Mouse (Mus musculus): ENCODE measurements around the gene Zfp142. TPM values are rescaled to one million over a fixed set of nuclear protein-coding genes. Genes with fewer than 3 reads are reported as not detected.

The Zfp142 gene
- 7.0 and 8.7 TPM in 2 replicates for polyA plus RNA-seq (2015; fragmentation: Nextera tagmentation; extraction: Ambion mirVana)

DNA sequence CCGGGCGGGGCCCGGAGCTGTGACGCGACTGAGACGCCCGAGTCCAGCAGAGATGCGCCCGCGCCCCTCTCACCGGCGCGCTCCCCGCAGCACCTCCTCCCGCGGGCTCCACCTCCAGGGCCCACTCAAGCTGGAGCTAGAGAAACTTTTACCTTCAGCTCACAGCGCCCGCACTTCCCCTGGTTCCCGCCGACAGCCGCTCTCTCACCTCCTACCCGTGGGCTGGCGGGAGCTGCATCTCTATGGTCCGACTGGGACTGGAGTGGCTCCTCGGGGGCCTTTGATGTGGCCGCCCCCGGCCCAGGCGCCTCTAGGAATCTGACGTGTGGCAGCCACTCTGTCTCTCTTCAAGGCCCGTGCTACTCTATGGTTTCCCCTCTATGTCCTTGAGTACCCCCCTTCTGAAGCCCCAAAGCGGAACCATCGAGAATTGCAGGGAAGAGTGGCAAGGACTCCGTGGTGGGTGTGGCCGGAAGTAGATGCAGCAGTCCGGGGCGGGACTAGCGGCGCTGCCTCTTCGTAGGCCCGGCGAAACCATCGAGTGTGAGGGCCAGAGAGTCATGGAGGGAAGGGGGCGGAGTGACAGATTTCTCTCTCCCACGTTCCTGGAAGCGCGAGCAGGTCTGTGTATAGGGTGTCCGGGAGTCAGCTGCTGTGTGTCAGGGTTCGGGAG lies at the start of gene Zfp142, which contains the start of gene Bcs1l:
Zfp142 (minus strand) TSS at position 474 of the 673 bp plus-strand sequence.
Bcs1l (plus strand) TSS at position 517 of the 673 bp plus-strand sequence.
- ATAC-seq (ENCODE audit: low FRiP score, low TSS enrichment), result peak; percentile 99
- peaks cover 20% of the 10 kb centered on the region for H3K4me1 ChIP-seq (ENCODE audit: insufficient read depth, low read length)
- under 1% methylated on average over 45 of the region's 48 CpGs for WGBS
- peak within 1 kb of the TSS; percentile 87 for H3K9ac ChIP-seq (replicated peaks; ENCODE audit: low read length)
- H3K27me3 ChIP-seq (ENCODE audit: insufficient read depth, low read length), result no peaks in the 10 kb centered on the region
- H3K36me3 ChIP-seq (ENCODE audit: insufficient read depth, low read length), result peaks cover 31% of the 10 kb centered on the region
- H3K9me3 ChIP-seq (ENCODE audit: low read length), result no peaks in the 10 kb centered on the region
- peak within 1 kb of the TSS; percentile 89 for H3K4me2 ChIP-seq (replicated peaks; ENCODE audit: low read depth, low read length)
- H3K4me3 ChIP-seq (ENCODE audit: low read length), result peak within 1 kb of the TSS; percentile 88
- H3K27ac ChIP-seq (ENCODE audit: low read length), result peak within 1 kb of the TSS; percentile 90

DNA sequence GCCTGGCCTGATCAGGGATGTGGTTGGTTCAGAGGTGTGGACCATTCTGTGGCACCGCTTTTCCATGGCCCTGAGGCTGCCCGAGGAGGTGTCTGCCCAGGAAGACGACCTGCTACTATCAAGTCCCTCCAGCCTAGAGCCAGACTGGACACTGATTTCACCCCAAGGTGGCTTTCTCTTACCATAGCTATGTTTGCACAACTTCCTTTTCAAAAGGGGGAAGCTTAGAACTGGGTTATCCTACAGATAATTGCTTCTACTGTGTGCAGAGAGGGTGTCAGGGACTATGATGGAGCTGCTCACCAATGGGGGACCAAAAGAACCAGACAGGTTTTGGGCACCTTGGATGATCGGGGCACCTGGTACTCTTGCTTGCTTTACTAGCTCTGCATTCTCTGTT lies 44.7 kb upstream of the Zfp142 start:
- H3K9ac ChIP-seq (replicated peaks; ENCODE audit: low read length), result no peak overlapping the region
- no peak overlapping the region for H3K4me3 ChIP-seq (ENCODE audit: low read length)
- no peak for ATAC-seq (ENCODE audit: low FRiP score, low TSS enrichment)
- no peak overlapping the region for H3K27ac ChIP-seq (ENCODE audit: low read length)
- H3K36me3 ChIP-seq (ENCODE audit: insufficient read depth, low read length), result 0 out of 2 replicates have a peak, but pooled peaks cover 6% of the 10 kb centered on the region
- no peak overlapping the region for H3K4me2 ChIP-seq (replicated peaks; ENCODE audit: low read depth, low read length)
- H3K4me1 ChIP-seq (ENCODE audit: insufficient read depth, low read length), result no peaks in the 10 kb centered on the region
- H3K27me3 ChIP-seq (ENCODE audit: insufficient read depth, low read length), result no peaks in the 10 kb centered on the region
- no peaks in the 10 kb centered on the region for H3K9me3 ChIP-seq (ENCODE audit: low read length)
- WGBS, result 79% methylated on average over 4 of the region's 4 CpGs

GRCm38 (mm10) chr1:74628001-74628400 lies 40.0 kb upstream of the Zfp142 start:
- Histone ChIP-seq H3K27me3 (ENCODE audit: insufficient read depth, low read length) (no peaks in the 10 kb centered on the region), H3K9ac (replicated peaks; ENCODE audit: low read length) (no peak overlapping the region), H3K27ac (ENCODE audit: low read length) (no peak overlapping the region), H3K36me3 (ENCODE audit: insufficient read depth, low read length) (0 out of 2 replicates have a peak, but pooled peaks cover 3% of the 10 kb centered on the region), H3K4me3 (ENCODE audit: low read length) (no peak overlapping the region), H3K4me1 (ENCODE audit: insufficient read depth, low read length) (no peaks in the 10 kb centered on the region), H3K4me2 (replicated peaks; ENCODE audit: low read depth, low read length) (no peak overlapping the region), H3K9me3 (ENCODE audit: low read length) (no peaks in the 10 kb centered on the region)
- ATAC-seq (ENCODE audit: low FRiP score, low TSS enrichment), result no peak
- 45% methylated on average over 7 of the region's 7 CpGs for WGBS

- Histone ChIP-seq H3K4me1 (ENCODE audit: insufficient read depth, low read length) (no peaks in the 10 kb centered on the region), H3K4me2 (replicated peaks; ENCODE audit: low read depth, low read length) (no peak overlapping the region), H3K9ac (replicated peaks; ENCODE audit: low read length) (no peak overlapping the region), H3K27me3 (ENCODE audit: insufficient read depth, low read length) (no peaks in the 10 kb centered on the region), H3K9me3 (ENCODE audit: low read length) (no peaks in the 10 kb centered on the region), H3K4me3 (ENCODE audit: low read length) (no peak overlapping the region), H3K27ac (ENCODE audit: low read length) (no peak overlapping the region), H3K36me3 (ENCODE audit: insufficient read depth, low read length) (0 out of 2 replicates have a peak, but pooled peaks cover 3% of the 10 kb centered on the region)
- 76% methylated on average over 4 of the region's 4 CpGs for WGBS
- no peak for ATAC-seq (ENCODE audit: low FRiP score, low TSS enrichment)
Observed at GRCm38 (mm10) chr1:74626076-74626475, 38.0 kb upstream of the Zfp142 start.

DNA sequence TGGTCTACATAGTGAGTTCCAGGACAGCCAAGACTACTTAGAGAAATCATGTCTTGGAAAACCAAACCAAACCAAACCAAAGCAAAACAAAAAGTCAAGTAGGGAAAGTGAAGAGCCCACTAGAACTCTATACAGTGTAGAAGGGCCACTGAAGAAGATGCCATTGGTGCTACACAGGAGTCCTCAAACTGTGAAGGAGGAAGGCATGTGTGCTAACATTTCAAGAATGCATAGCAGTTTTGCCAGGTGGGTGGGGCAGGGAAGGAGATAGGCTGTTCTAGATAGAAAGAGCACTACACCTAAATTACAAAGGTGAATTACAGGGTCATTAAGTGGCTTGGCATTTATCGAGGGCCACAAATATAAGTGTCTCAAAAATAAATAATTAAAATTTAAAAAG lies 36.1 kb upstream of the Zfp142 start:
- Histone ChIP-seq H3K27ac (ENCODE audit: low read length) (no peak overlapping the region), H3K36me3 (ENCODE audit: insufficient read depth, low read length) (0 out of 2 replicates have a peak, but pooled peaks cover 3% of the 10 kb centered on the region), H3K4me3 (ENCODE audit: low read length) (no peak overlapping the region), H3K9me3 (ENCODE audit: low read length) (no peaks in the 10 kb centered on the region), H3K4me1 (ENCODE audit: insufficient read depth, low read length) (no peaks in the 10 kb centered on the region), H3K9ac (replicated peaks; ENCODE audit: low read length) (no peak overlapping the region), H3K27me3 (ENCODE audit: insufficient read depth, low read length) (no peaks in the 10 kb centered on the region), H3K4me2 (replicated peaks; ENCODE audit: low read depth, low read length) (no peak overlapping the region)
- no peak for ATAC-seq (ENCODE audit: low FRiP score, low TSS enrichment)
- WGBS, result 89% methylated on average over 1 of the region's 1 CpGs

GRCm38 (mm10) chr1:74601267-74601962 lies 13.4 kb upstream of the Zfp142 start, which contains the start of the genes Rnf25 and Stk36:
Gene Rnf25, minus strand, starts transcription at chr1:74601397.
Gene Stk36, plus strand, starts transcription at chr1:74601445.
- peak within 1 kb of the TSS; percentile 60 for H3K4me2 ChIP-seq (replicated peaks; ENCODE audit: low read depth, low read length)
- H3K9ac ChIP-seq (replicated peaks; ENCODE audit: low read length), result peak within 1 kb of the TSS; percentile 85
- no peaks in the 10 kb centered on the region for H3K27me3 ChIP-seq (ENCODE audit: insufficient read depth, low read length)
- WGBS, result 5% methylated on average over 25 of the region's 25 CpGs
- peaks cover 8% of the 10 kb centered on the region for H3K4me1 ChIP-seq (ENCODE audit: insufficient read depth, low read length)
- H3K36me3 ChIP-seq (ENCODE audit: insufficient read depth, low read length), result peaks cover 24% of the 10 kb centered on the region
- peak within 1 kb of the TSS; percentile 90 for H3K4me3 ChIP-seq (ENCODE audit: low read length)
- peak; percentile 88 for ATAC-seq (ENCODE audit: low FRiP score, low TSS enrichment)
- H3K9me3 ChIP-seq (ENCODE audit: low read length), result no peaks in the 10 kb centered on the region
- peak within 1 kb of the TSS; percentile 31; the same call in 1 of the 2 replicates for H3K27ac ChIP-seq (ENCODE audit: low read length)

DNA sequence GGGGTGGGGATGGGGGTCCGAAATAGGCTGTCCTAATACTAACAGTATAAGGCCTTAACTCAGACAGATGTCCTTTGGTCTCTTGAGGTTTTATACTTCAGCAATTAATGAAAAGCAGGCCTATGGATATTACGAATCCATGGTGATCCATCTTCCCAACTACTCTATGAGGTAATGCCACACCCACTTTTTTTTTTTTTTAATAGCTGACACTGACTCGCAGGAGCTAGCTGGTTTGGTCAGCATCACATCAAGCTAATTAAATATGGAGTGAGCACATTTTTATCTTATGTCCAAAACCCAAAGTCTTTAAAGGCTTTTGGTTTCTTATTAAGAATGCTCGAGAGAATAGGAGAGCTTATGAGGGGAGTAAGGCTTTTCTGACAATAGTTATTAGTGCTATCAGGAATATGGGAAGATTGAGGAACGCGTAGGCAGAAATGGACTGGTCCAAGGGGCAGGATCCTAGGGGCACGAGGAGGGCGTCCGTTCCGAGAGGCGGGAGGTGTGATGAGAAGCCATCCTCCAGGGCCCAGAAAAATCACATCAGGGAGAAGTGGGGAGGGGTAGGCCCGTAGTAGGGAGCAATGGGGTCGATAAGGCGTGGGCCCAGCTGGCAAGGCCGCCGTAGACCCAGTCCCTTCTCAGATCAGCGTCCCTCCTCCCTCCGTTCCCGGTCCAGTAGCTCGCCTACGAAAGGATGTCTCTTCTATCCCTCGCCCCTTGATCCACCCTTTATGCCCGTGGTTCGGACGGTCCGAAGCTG lies 12.6 kb upstream of the Zfp142 start:
- H3K27me3 ChIP-seq (ENCODE audit: insufficient read depth, low read length), result no peaks in the 10 kb centered on the region
- peak overlapping the region; percentile 85 for H3K9ac ChIP-seq (replicated peaks; ENCODE audit: low read length)
- H3K4me2 ChIP-seq (replicated peaks; ENCODE audit: low read depth, low read length), result peak overlapping the region; percentile 60
- peaks cover 8% of the 10 kb centered on the region for H3K4me1 ChIP-seq (ENCODE audit: insufficient read depth, low read length)
- 8% methylated on average over 26 of the region's 26 CpGs for WGBS
- peak overlapping the region; percentile 90 for H3K4me3 ChIP-seq (ENCODE audit: low read length)
- peak; percentile 76 for ATAC-seq (ENCODE audit: low FRiP score, low TSS enrichment)
- no peaks in the 10 kb centered on the region for H3K9me3 ChIP-seq (ENCODE audit: low read length)
- H3K36me3 ChIP-seq (ENCODE audit: insufficient read depth, low read length), result peaks cover 29% of the 10 kb centered on the region
- H3K27ac ChIP-seq (ENCODE audit: low read length), result peak overlapping the region; percentile 31; the same call in 1 of the 2 replicates

DNA sequence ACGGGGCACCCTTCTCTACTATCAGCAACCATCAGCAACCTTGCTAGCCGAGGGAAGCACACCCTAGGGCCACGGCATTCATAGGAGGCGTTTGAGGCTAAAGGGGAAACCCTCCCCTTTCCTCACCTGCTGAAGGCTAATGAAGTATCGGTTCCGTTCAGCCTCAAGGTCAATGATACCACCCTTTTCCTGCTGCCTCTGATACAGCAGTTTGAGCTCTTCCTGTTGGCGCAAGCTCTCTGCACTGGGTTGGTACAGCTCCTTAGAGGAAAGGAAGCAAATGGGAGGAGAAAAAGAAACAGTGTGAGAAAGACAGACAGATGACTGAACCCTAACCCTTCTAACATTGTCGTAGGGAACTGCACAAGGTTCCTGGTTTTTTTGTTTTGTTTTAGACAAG lies 6.4 kb upstream of the Zfp142 start:
- Histone ChIP-seq H3K4me1 (ENCODE audit: insufficient read depth, low read length) (no peaks in the 10 kb centered on the region), H3K4me3 (ENCODE audit: low read length) (no peak overlapping the region), H3K27ac (ENCODE audit: low read length) (no peak overlapping the region), H3K9ac (replicated peaks; ENCODE audit: low read length) (no peak overlapping the region), H3K9me3 (ENCODE audit: low read length) (no peaks in the 10 kb centered on the region), H3K4me2 (replicated peaks; ENCODE audit: low read depth, low read length) (no peak overlapping the region), H3K27me3 (ENCODE audit: insufficient read depth, low read length) (no peaks in the 10 kb centered on the region), H3K36me3 (ENCODE audit: insufficient read depth, low read length) (peaks cover 72% of the 10 kb centered on the region)
- WGBS, result 86% methylated on average over 8 of the region's 8 CpGs
- ATAC-seq (ENCODE audit: low FRiP score, low TSS enrichment), result no peak

DNA sequence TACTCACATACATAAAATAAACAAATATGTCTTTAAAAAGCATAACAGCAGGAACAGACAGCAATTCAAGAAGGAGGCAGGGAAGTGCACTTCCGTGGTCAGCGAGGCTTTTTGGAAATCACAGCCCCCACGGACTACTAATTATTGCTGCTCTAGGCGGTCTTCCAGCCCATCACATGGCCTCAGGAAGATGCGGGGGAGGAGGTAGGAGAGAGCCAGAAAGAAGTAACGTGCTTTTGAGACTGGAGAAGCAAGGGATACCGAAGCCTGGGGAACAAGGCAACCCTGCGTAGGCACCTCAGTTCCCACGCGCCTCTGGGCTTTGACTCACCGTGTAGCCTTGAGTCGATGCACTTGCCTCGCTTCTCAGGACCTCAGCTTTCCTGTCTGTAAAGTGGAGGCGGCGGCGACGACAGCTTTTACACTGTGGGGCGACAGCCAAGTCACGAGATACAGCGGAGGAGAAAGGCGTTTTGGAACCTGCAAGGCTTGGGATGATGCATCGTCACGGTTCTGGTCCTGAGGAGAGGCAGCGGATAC lies 743 bp downstream of the Zfp142 start:
- H3K36me3 ChIP-seq (ENCODE audit: insufficient read depth, low read length), result peaks cover 28% of the 10 kb centered on the region
- peak overlapping the region; percentile 89 for H3K4me2 ChIP-seq (replicated peaks; ENCODE audit: low read depth, low read length)
- H3K27ac ChIP-seq (ENCODE audit: low read length), result peak overlapping the region; percentile 90
- peaks cover 20% of the 10 kb centered on the region for H3K4me1 ChIP-seq (ENCODE audit: insufficient read depth, low read length)
- H3K9me3 ChIP-seq (ENCODE audit: low read length), result no peaks in the 10 kb centered on the region
- under 1% methylated on average over 24 of the region's 24 CpGs for WGBS
- peak overlapping the region; percentile 88 for H3K4me3 ChIP-seq (ENCODE audit: low read length)
- peak overlapping the region; percentile 87 for H3K9ac ChIP-seq (replicated peaks; ENCODE audit: low read length)
- ATAC-seq (ENCODE audit: low FRiP score, low TSS enrichment), result no peak
- H3K27me3 ChIP-seq (ENCODE audit: insufficient read depth, low read length), result no peaks in the 10 kb centered on the region
